Mouse (Mus musculus): ENCODE results near the gene Glmn. TPM values are rescaled to one million over a fixed set of nuclear protein-coding genes. Genes with fewer than 3 reads are reported as not detected.

The Glmn gene
- total RNA-seq (2022): 1 to 10 TPM; 4.1 to 5.7 (median 5.4) TPM

DNA sequence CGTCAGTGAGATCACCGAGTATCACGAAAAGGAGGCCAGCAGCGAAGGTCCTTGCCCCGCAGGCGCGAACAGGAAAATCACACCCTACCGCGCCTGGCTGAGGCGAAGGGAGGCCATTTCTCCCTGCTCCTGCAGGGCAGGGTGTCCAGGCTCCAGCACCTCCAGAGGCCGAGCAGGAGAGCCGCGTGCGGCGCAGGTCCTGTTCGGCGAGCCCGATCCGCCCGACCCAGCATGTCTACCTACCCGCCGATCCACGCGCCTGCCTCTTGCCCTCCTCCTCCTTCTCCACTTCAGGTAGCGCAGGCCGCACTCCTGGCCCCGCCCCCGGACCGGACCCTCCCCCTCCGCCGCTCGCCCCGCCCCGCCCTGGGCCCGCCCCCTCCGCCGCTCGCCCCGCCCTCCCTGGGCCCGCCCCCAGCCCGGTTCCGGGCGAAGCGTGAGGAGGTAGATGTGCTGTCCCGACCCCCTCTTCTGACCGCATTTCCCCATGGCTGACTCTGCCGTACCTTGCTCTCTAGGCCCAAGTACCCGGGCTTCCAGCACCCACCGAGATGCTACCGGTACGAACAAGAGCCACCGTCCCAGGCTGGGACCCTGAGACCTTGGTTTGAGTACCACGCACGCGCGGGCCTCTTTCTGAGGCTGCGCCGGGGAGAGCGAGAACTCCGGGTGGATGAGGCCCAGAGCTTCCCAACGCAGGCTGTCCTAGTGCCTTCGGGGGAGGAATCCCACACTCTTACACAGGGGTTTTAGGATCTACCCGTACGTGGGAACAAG, at the start of gene Glmn, which contains the start of gene Rpap2:
Gene Glmn (minus strand): TSS at position 588 of the 777 bp plus-strand sequence.
Gene Rpap2 (plus strand): TSS at position 73 of the 777 bp plus-strand sequence.
- DNase-seq (ENCODE audit: low spot score in 2 of 2): peak; percentile 61 to 77

DNA sequence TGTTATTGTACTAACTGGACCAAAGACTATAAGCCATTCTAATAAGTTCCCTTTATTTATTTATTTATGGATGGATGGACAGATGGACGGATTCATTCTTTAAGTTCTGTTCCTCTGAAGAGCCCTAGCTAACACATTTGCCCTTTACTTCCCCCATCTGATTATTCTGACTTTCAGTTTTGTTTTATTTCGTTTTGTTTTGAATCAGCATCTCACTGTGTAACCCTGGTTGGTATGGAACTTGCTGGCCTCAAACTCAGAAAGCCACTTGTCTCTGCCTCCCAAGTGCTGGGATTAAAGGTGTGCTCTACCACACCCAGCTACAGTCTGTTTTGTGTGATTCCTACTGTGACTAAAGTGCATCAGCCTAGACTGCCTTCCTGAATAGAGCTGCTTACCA, 48.2 kb upstream of the Glmn start:
- DNase-seq (ENCODE audit: low spot score in 2 of 2): no peak

DNA sequence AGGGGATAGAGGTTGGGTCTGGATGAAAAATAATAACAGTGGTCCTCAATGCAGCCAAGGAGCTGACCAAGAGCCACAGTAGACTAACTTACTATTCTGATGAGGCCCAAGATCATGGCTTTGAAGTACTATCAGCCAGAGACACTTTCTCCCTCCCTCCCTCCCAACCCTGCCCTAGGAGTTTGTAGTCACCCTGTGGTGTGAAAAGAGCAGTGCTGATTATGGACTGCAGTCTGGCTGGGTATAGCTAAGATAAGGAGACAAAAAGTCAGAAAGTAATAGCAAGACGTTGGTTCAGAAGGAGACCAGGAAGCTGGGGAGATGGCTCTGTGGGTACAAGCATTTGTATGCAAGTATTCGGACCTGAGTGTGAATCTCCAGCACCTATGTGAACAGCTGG, 46.9 kb upstream of the Glmn start:
- no peak for DNase-seq (ENCODE audit: low spot score in 2 of 2)

DNA sequence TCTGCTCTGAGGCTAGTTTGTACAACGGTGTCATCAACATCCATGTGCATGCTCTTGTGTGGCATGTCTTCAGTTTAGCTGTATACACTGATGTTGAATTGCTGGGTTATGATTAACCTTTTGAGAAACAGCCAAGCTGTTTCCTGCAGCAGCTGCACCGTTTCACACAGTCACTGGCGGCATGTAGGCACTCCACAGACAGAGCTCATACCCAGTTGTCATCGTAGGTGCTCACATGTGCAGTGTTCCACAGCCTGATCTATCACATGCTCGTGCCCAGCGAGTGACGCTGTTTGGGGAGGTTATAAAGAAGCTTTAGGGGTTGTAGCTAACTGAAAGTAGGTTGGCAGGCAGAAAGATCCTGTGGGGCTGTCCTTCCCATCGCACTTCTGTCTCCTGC, 40.7 kb upstream of the Glmn start:
- no peak for DNase-seq (ENCODE audit: low spot score in 2 of 2)

DNA sequence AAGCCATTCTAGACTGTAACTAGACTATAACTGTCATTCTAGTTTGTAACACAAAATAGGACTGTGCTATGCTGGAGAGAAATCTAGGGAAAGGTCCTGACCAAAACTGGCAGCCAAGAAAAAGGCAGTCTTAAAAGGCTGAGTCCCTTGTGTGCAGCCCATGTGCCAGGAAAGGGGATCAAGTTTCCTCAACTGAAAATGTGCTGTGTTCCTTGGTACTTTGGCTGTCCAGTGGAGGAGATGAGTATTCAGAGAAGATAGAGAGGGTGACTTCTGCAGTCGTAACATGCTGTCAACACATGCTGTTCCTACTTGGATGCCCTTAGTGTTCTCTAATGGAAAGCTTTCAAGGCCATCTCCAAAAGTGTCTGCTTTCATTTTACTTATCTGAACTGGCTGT, 39.4 kb upstream of the Glmn start:
- DNase-seq (ENCODE audit: low spot score in 2 of 2): no peak

DNA sequence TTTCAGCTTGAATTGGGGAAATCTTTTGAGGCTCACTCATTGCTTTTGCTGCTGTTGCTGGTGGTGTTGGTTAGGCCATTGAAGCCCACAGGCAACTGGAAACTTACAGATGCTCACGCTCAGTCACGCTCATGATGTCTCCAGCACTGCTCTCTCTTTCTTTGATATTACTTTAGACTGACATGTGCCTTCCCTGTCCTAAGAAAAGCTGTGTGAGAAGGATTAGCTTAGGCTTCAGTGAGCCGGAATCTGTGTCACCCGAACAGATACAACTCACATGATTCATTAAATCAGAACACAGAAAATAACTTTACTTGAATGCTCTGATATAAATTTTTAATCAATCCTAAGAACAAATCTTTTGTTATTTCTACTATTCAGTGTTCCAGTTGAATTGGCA, 36.0 kb upstream of the Glmn start:
- no peak for DNase-seq (ENCODE audit: low spot score in 2 of 2)

DNA sequence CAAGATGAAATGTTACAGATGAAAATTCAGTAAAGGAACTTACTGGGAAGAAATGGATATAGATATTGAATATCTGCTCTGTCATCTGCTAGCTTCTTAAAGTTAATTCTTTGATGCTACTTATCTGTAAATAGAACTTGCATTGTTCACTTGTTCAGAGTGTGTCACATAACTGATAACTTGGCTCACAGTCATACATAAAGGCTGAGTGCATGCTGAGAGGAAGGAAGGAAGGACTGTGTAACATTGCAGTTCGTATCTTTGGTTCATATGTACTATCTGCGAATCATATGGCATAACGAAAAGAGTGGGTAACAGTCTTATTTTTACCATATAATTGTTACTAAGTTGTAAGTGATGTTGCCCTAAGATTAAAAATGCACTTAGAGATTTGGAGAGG, 23.6 kb upstream of the Glmn start:
- no peak for DNase-seq (ENCODE audit: low spot score in 2 of 2)

DNA sequence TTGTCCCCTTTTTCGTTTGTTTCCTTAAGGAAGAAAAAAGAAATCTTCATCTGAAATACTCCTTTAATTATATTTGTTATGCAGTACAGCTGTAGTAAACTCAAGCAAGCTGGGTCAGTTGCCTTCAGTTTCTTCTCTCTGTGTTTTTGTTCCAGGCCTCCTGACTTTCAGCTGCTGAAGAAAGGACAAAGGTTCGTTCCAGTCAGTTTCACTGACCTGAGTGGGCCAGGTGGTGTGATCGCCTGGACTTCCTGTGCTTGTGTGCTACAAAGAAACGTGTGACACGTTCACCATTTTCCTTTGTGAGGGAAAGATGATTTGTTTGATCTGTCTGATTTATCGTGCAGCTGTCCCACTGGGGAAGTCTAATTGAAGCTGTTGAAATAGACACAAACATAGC, 20.3 kb upstream of the Glmn start:
- DNase-seq (ENCODE audit: low spot score in 2 of 2): no peak

DNA sequence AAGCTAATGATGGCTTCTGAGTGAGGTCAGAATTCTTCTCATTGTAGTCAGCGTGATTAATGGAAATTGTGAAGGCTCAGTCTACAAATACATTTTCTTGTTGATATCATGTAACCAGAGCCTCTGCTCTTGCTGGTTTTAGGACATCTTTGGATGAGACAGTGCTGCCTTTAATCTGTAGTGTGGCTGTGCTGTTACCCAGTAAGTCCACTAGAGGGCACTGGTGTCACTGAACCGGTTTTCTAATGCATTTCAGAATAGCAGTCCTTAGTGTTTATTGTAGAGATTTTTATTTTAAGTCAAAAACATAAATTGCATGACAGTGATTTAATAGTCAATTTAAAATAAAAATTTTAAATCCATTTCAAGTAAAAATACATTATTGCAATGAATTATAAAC, 13.5 kb upstream of the Glmn start:
- peak in 1 of 2 experiments; percentile 9 for DNase-seq (ENCODE audit: low spot score in 2 of 2)

DNA sequence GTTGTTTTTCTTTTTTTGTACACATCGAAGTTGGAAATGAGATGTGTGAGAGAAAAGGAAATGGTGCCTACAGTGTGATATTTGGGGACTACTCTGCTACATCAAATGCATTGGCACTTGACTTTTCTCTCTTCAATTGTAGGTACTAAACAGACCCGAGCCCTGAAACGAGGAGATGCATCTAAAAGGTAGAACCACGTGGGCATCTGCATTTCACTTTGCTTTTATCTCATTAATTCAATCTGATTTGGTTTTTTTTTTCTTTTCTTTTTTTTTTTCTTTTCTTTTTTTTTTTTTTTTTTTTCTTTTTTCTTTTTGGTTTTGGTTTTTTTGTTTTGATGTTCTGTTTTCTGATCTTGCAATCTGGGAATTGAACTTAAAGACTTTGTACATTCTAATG, 692 bp upstream of the Glmn start:
- DNase-seq (ENCODE audit: low spot score in 2 of 2): no peak

DNA sequence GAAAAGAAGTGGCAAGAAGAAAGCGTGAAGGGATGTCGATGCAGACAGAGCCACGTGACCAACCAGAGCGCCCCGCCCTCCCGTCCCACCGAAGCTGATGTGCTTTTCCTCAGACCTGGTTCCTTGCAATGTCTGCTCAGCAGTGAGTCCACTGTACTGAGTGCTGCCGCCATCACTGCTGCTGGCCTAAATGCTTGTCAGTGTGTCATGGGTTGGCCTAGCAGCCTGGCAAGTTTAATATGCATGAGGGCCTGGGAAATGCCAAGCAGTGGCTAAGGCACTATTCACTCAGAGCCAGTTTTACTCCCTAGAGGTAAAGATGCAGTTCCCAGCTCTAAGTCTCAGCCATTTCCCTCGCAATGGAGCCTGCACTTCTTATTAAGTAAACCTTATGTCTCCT, 28.5 kb downstream of the Glmn start:
- no peak for DNase-seq (ENCODE audit: low spot score in 2 of 2)

DNA sequence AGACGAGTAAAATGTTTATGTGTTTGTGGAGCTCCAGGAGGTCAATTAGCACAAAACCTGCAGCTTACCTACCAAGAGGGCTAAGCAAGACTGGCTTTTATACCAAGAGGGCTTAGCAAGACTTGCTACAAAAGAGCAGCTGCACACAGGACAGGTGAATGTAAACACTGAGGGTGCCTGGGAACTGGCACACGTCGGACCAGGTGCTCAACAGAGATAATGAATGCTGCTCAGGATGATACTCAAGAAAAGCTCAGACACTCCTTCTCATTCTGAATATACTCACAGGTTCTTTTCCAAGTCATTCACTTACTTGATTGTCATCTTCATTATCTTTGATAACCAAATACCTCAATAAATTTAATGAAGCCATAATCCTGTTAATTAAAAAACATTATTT, 40.7 kb downstream of the Glmn start:
- DNase-seq (ENCODE audit: low spot score in 2 of 2): no peak

DNA sequence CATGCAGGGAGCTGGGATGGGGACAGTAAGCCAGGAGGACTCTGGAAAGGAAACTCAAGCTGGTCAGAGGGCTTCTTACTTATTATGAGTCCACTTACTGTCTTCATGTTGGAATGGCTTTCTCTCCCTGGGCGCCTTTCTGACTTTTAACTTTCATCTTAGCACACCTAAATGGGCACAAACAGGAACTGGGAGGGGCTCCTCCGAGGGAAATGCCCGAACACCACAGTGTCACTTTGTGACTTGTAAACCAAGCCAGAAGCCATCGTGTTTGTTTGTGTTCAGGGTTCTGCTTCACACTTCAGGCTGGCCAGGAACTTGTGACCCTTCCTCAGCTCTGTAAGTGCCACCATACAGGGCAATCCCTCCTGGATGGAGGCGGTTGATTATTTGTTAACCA, 43.4 kb downstream of the Glmn start:
- no peak for DNase-seq (ENCODE audit: low spot score in 2 of 2)

DNA sequence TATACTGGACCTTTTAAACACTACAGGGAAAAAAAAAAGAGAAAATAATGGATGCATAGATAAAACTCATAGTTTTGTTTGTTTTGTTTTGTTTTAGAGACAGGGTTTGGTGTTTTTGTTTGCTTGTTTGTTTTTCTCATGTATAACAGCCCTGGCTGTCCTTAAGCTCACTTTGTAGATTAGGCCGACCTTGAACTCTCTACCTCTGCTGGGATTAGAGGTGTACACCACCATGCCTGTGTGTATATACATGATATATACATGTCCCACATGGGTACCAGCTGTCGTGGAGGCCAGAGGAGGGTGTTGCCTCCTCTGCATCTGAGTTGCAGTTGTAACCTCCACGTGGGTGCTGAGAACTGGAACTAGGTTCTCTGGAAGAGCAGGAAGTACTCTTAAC, 49.2 kb downstream of the Glmn start:
- no peak for DNase-seq (ENCODE audit: low spot score in 2 of 2)

DNA sequence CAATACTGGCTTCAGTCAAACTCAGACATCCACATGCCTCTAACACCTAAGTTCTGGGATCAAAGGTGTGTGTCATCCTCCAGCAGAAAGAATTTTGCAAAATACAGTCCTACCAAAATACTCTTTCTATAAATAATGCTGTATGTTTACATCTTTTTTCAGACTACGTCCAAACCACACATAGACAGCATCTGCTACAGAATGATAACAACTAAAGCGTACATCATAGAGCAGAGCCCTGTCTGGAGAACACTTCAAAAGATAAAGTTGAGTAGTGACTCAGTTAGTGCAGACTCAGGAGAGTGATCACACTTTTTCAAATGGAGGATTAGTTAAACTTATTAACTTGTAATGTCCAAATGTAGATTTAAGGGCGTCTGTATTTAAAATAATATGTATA, 49.7 kb downstream of the Glmn start:
- DNase-seq (ENCODE audit: low spot score in 2 of 2): no peak

DNA sequence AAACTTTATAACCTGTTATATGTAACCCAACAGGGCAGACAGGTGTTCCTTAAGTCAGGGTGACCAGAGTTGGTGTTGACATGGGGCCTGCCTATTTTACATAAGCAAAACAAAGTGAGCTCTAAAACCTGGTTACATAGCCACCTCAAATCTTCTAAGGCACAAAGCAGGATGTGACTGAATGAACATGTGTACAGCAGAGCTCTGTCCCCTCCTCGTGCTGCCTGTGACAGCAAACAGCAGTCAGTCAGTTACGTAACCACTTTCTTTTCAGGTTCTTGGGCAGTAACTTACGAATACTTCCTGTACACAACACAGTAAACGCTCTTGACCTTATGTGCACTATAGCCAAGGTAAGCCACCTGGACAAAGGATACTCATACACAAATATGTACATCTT, 51.8 kb downstream of the Glmn start:
- DNase-seq (ENCODE audit: low spot score in 2 of 2): no peak

DNA sequence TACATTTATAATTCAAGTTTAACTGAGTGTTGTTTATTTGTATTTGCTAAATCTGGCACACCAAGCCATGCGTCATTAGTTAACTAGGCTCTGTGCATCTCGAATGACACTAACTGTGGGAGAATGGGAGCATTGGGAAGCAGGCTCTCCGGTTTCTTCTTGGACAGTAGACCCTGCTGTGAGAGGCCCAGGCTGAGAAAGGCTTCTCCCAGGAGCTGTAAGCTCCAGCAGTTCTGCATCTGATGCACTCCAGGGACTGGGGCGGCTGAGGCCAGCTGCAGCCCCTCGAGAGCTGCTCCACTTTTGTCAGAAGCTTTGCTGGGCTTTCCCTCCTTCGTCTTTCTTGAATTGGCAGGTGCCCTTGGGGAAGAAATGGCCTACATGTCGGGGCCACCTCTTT, 56.0 kb downstream of the Glmn start:
- DNase-seq (ENCODE audit: low spot score in 2 of 2): peak; percentile 46 to 63

DNA sequence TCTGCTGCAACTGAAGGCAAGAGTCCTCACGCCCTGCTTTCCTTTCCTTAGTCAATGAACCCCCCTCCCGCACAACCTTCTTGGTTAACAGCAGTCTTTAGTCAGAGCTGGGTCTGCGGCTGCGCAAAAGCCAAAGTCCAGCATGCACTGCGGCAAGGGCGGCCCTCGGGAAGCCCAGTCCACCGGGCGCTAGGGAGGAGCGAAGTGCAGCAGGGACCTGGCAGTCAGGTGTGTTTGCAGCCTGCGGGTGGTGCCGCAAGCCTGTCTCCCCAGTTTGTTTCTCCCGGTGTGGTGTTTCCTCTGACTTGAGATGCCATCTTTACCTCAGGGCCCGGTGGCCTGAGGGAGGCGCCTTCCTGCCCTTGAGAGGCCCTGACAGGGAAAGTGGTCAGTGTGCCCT, 63.1 kb downstream of the Glmn start, which contains the start of gene 1700028K03Rik:
Gene 1700028K03Rik (plus strand): TSS at position 129 of the 400 bp plus-strand sequence.
- no peak for DNase-seq (ENCODE audit: low spot score in 2 of 2)

DNA sequence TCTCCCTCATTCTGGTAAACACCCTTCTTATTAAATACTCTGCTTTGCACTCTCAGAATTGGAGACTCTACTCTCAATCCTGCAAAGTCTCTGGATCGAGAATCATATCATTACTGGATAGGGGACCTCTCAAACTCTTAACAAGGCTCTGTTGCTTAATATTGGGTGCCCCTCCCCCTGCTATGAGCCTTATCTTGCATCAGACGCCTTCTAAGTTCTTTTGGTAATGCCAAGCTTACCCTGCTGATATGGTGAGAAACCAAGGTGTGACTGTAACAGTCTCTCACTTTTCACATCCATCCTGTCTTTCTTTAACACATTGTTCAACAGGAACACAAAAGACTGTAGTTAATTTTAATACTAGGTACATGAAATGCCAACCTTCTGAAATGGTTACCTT, 64.1 kb downstream of the Glmn start:
- DNase-seq (ENCODE audit: low spot score in 2 of 2): no peak

DNA sequence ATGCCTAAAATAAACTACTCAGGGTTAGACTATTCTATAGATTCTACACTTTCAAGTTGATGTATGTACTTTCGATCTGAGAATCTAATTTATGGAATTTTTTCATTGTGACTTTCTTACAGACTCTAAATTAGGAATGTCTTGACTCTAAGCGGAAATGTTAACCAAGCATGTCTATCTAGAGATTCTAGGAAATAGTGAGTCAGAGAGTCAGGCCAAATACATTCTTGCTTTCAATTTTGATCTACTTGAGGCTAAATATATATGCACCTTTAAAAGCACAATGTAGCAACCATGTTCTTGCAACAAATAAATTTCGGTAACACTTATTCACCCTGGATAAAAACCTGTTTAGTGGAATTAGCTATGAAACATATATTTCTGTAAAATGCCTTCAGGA, 68.8 kb downstream of the Glmn start:
- no peak for DNase-seq (ENCODE audit: low spot score in 2 of 2)

DNA sequence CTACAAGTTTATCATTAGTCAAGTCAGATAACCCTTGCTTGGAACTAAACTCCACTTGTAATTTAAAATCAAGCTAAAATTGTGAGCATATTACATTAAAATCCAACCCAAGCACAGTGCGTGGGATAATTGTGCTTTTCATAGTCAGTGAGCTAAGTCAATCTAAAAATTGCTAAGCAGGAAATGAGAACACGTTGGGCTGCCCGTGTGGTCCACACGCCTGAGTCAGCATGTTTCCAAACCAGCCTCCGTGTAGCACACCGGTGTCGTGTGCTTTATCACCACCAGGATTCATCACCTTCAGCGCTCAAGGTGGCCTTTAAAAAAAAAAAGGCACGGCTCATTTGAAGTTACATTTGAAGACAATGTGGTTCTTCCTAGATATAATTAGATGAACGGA, 73.4 kb downstream of the Glmn start:
- DNase-seq (ENCODE audit: low spot score in 2 of 2): no peak

DNA sequence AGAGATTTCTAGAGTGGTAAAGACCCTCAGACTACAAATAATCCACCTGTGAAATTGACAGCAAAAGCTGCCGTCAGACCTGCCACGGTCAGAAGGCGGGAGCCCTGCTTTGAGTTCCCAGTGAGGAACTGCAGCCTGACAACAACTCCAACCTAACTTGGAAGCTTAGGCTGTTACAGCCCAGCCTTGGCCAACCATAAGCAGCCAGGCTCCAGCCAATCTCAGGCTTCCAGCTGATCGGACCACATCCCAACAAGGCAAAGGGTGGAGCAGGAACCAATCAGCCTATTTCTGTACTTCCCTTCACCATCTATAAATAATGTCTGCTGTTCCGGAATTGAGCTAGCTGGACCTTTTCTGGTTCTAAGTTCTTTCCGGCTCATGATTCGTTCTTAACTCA, 75.8 kb downstream of the Glmn start:
- peak in 1 of 2 experiments; percentile 33 for DNase-seq (ENCODE audit: low spot score in 2 of 2)

DNA sequence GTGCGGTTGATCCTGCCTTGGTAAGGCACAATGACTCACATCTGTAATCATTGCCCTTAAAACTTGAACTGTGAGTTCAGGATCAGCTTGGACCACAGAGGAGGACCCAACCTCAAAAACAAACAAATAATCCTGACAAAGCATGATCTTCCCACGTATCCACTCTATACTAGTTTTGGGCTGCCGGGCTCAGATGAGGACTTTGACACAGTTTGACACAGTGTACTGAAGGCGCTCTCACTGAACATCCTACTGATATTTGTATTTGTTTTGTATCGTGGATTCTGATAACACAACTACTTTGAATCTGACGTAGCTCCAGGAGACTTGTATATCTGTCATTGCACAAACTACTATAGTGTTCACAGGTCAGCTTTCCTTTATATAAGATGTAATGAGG, 76.3 kb downstream of the Glmn start:
- no peak for DNase-seq (ENCODE audit: low spot score in 2 of 2)

DNA sequence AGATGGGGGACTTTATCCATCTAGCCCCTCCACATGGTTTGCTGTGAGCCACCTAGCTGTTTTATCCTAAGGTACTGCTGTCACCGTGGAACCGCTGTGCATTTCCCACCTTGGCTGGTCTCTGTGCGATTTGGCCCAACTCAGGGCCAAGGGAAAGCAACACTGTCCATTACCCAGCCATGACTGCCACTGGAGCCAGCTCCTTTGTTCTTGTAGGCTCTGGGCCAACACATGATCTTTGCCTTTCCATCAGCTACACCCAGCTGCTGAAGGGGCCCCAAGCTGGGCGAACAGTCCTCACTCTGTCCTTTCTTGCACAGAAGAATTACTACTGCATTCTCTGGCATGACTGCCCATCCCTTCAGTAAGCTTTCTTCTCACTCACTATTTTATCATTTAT, 79.1 kb downstream of the Glmn start:
- no peak for DNase-seq (ENCODE audit: low spot score in 2 of 2)

All from gastrocnemius, adult 8-10 months (tissue).